Mouse (Mus musculus) mesoderm, embryonic 11.5 days (tissue): ENCODE results near the gene H2al1k.
"Not testable (repeated sequence)": the region's sequence is repeated elsewhere in the genome, so short reads cannot be mapped to it uniquely, and the experiment has no call there.

Experiments used
- DNase-seq: peaks from one replicate; pipeline ENCODE4 v3.0.0-alpha.2; 2012; ENCODE audit warnings: low read depth, low spot score

Gene H2al1k

GRCm38 (mm10) chrX:9350327-9350726, at the start of gene H2al1k:
TSS of gene H2al1k (plus strand) at chrX:9350627.
- not testable (repeated sequence) for DNase-seq

- no peak for DNase-seq
Measured at GRCm38 (mm10) chrX:9302791-9303190, 47.6 kb upstream of the H2al1k start.

GRCm38 (mm10) chrX:9303455-9303854, 47.0 kb upstream of the H2al1k start:
- DNase-seq, result no peak

GRCm38 (mm10) chrX:9316457-9316856, 34.0 kb upstream of the H2al1k start:
- not testable (repeated sequence) for DNase-seq

DNA sequence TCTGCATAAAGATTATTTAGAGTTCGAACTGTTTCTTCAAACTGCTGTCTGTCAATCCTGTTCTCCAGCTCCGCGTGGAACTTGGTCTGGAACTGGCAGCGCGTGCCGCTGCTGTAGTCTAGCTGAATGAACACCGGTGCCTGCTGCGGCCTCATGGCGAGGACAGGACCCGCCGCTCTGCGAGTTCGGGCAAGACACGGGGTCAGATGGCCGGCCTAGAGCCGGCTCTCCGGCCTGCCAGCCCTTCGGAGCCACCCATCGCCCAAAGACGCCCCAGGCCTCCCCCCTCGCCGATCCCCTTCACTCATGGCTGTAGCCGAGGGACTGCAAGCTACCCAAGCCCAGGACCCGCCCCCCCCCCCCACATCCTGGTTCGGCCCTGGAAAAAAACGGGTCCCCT, 22.5 kb upstream of the H2al1k start:
- not testable (repeated sequence) for DNase-seq

- DNase-seq, result not testable (repeated sequence)
Measured at GRCm38 (mm10) chrX:9332366-9332962, 18.0 kb upstream of the H2al1k start.

DNA sequence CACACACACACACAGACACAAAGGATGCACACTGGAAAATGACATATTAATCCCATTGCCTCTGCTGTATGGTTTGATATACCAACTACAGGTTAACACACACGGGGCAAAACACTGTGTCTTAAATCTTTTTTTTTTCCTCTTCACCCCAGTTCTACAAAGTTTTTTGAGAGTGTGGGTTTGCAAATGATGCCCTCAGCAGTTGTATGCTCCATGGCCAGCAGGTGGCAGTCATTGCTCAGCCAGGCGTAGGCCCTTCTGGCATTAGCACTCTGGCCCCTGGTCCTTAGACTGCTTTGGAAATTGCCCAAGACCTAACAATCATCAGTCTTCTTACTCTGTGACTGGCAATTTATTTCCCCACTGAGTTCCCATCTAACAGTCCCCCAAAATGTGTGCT, 17.4 kb upstream of the H2al1k start:
- DNase-seq, result not testable (repeated sequence)

DNA sequence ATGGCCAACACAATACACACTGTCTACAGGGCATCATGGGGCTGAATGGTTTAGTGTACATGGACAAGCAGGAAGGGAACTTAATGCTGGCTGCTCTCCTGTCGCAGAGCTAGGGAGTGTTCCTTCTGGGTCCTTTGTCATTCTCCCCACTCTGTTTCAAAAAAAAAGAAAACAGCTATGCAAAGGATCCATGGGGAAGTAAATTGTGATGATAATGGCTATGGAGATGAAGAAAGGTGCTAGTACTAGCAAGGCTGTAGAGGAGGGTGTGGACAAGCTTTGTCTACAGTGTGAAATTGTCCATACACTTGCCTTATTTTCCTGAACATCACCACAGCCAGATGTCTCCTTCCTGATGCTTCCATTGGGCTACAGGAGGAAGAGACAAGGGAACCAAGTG, 15.4 kb upstream of the H2al1k start:
- DNase-seq, result not testable (repeated sequence)

DNA sequence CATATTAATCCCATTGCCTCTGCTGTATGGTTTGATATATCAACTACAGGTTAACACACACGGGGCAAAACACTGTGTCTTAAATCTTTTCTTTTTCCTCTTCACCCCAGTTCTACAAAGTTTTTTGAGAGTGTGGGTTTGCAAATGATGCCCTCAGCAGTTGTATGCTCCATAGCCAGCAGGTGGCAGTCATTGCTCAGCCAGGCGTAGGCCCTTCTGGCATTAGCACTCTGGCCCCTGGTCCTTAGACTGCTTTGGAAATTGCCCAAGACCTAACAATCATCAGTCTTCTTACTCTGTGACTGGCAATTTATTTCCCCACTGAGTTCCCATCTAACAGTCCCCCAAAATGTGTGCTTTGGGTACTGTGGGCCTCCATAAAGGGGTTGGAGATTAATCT, 23.6 kb downstream of the H2al1k start:
- peak; percentile 1 for DNase-seq

GRCm38 (mm10) chrX:9375927-9376326, 25.5 kb downstream of the H2al1k start:
- not testable (repeated sequence) for DNase-seq
